Mouse (Mus musculus) induced T-regulatory cell, adult 2 months (primary cell): ENCODE results near the gene Slc1a7.

ENCODE experiments used
- DNase-seq: peaks from one replicate; pipeline ENCODE4 v3.0.0-alpha.2; 2012; ENCODE audit warnings: low read depth

Gene Slc1a7

DNA sequence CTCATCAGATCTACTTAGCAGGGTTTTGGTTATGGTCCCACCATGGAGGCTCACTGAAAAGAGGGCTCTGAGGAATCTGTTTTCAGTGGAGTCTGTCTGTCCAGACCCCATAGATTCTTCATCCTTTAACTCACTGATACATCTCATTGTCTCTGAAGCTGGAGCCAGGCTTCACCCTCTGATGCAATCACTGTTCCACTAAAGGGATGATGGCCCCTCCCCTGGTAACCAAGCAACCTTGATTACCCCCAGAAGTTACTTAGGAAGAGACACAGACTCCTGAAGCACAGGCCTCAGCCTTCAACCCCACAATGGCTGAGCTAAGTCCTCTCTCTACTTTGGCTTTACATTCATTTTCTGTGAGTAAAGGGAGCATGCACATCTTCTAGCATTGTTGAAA lies 1.6 kb downstream of the Slc1a7 start:
- no peak for DNase-seq

DNA sequence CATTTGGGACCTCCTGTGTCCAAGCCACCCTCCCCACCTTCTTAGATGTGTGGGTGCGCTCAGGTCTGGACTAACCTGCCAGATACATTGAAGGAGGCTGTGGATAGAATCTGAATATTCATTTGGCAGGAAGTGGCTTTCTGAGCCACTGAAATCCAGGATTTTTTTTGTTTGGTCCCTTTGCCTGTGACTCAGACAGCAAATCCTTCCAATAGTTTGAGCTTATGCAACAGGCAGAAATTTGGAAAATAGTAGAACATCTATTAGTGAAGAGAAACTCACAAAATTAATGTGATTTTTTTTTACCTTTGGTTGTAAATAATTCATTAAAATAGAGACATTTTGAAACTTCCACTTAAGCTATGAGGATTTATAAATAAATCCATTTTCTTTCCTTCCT lies 3.0 kb downstream of the Slc1a7 start:
- no peak for DNase-seq

DNA sequence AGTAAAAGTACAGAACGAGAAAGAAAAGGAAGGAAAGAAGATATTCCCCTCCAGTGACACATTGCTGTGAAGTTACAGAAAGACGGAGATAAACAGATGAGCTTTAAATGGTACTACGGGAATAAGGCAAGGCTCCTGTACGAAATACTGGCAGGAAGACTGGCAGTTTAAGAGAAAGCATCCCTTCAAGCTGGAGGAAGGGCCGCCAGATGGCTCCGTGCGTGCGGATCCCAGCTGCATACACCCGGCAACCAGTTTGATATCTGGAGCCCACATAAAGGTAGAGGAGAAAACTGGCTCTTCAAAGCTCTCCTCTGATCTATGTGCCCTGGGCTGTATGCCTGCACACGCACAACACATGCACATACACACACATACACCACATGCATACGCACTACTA lies 6.4 kb downstream of the Slc1a7 start:
- no peak for DNase-seq

DNA sequence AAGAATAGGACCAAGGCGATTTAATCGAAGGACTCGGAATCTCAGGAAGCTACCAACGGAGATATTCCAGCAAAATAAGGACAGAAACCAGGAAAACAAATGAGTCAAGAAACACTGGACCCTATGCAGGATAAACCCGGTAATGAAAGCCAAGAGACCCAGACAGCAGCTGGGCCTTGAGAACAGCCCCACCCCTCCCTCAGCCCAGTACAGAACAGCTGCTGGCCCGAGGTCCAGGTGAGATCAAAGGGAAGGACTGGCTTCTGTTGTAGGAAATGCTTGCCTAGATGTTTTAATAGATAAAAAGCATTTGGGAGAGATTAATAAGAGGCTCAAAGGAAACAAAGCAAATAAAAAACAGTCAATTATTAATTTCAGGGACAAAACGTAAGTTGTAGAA lies 6.9 kb downstream of the Slc1a7 start:
- DNase-seq = no peak

DNA sequence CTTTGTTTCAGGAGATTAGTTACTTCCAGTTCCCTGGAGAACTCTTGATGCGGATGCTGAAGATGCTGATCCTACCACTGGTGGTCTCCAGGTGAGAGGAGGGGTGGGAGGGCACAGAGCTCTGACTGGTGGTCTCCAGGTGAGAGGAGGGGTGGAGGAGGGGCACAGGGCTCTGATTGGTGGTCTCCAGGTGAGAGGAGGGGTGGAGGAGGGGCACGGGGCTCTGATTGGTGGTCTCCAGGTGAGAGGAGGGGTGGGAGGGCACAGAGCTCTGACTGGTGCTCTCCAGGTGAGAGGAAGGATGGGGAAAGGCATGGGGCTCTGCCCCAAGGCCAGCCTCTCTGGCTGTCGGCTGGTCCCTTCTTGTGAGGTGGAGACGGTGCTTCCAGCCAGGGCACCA lies 9.5 kb downstream of the Slc1a7 start:
- DNase-seq = no peak

DNA sequence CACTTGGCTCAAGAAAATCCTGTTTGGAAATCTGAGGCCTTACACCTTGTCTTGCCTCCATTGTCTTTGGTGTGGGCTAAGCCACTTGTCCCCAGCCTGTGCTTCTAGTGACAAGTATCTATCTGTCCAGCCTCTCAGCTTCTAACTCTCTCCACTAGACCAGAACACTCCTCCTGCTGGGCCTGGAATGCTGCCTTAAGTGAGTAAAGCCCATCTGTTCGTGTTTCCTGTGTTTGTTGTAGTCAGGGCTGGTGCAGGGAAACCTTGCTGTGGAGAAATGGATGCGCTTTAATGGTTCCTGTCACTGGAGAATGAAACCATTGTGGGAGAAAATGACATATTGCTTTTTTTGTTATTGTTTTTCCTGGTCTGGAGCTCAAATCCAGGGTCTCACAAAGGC lies 11.4 kb downstream of the Slc1a7 start:
- DNase-seq = no peak

DNA sequence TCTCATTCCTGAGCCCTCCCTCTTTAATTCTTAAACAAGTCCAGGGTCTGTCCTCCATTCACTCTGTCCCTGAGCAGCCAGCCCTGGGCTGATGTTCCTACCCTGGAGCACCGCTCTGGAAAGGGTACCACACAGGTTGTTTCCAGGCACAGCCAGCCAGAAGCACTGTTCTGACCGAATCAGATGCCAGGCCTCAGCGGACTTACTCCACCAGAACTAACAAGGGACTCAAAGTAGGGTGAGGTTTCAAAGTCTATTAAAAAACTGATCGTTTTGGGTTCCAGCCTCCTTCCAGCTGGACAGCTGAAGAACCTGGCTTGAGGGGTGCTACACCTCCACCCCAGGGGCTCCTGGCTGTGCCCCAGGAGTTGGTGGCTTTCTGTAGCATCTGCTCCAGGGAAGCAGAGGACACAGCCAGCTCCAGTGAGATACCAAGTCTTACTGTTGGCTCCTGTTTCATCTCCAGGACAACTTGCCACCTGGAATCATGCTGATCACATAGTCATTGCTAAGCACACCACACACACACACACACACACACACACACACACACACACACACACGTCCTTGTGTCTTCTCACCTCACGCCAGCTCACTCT lies 12.0 kb downstream of the Slc1a7 start:
- no peak for DNase-seq

DNA sequence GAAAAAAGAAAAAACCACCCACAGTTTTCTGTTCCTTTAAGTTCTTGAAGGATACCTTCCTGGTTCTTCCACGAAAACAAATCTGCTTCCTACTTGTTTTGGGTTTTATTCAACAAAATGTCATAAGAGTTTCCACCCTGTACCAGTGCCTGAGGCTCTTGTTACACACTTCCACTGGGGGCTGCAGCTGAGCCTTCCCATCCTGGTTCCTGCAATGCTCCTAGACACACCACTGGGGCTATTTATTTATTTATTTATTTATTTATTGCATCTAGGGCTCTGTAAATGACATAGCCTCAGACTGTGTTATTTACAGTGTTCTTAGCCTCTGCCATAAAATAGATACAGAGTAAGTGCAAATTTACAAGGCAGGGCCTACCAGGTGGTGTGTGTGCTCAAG lies 15.6 kb downstream of the Slc1a7 start:
- no peak for DNase-seq

DNA sequence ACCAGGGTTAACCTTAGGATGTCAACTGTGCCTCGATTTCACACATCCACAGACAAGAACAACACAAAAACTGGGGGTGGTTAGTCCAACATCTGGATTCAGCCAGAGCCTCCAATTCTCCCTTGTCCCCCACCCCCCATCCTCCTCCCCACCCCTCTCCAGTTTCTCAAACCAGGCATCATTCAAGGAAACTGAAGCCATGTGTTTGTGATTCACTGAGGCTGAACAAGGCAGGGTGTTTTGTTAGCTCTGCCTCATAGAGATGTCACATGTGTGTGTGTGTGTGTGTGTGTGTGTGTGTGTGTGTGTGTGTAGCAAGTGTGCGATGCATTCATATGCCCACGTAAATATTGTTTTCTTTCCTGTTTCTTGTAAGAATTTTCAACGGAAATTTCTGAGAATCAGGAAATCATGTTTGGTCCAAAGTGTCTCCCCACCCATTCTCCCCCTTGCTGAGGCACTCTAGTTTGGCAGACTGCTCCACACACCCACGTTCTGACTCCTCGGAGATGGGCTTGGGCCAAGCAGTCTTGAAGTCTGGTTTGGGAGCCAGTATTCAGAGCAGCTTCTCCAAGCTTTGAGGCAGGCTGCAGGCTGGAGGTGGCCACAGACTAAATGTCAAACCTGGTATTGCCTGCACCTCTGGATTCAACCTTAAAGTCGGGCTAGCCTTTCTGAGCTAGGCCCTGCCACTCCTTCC lies 16.3 kb downstream of the Slc1a7 start:
- no peak for DNase-seq

DNA sequence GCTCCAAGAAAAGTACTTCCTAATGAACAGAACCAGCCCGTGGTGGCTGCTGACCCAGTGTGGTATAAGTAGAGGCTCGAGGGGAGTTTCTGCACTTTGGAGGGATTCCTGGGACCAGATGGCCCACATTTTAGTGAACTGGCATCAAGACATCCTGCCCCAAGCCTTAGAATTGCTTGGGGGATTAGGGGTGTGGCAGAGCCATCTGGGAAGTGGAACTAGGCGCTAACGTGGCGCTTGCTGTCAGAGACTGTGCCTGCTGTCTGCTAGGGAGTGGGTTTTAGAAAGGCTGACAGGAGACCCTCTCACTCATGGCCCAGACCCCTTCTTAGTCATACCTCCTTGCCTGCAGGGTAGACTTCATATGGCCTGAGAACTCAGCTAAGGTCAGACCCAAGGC lies 17.7 kb downstream of the Slc1a7 start:
- DNase-seq = no peak

DNA sequence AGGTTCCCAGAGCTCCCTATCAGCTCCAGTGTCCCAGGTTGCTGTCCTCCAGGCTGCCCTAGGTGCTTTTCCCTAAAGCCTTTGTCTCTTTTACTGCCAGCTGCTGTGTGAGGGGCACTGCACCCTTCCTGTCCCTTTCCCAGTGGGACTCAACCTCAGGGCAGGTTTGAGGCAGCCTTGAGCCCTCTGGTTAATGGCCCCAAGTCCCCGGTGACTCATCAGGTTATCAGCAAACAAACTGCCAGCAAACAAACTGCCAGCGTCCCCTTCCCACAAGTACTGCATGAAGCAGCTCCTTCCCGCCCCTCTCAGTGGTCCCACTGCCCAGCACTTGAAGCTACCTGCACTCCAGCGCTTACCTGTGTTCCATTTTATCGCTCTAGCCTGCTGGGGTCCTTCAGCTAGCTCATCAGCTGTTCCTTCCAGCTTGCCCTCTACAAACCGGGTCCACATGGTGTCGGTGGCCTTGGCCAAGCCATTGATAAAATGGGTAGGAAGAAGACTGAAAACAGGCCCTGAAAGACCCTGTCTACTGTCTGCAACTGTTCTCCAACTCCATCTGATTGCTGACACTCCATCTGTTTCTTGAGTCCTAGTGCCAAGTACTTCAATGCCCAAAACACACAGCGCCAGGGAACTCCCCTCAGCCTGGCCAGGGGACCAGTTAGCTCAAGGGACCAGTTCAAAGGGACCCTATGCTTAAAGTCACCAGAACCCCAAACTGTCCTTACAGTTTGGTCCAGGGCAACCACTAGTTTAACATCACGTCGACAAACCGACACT lies 18.4 kb downstream of the Slc1a7 start:
- no peak for DNase-seq

DNA sequence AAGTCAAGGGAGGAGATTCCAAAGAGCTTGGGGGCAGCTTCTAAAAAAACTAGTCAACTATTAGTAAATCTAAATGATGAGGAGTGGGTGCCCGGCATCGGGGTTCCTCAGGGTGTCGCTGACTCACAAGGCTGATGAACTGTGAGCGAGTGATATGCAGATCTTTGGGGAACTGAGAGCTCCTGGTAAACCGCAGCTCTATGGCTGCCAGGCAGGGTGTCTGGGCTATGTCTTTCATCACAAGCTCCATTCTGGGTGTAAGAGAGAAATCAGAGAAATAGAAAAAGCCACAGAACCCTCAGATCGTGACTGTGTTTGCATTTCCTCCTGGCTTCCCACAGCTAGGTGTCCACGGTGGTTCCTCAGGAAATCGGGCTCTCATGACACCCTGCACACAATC lies 20.8 kb downstream of the Slc1a7 start:
- no peak for DNase-seq

DNA sequence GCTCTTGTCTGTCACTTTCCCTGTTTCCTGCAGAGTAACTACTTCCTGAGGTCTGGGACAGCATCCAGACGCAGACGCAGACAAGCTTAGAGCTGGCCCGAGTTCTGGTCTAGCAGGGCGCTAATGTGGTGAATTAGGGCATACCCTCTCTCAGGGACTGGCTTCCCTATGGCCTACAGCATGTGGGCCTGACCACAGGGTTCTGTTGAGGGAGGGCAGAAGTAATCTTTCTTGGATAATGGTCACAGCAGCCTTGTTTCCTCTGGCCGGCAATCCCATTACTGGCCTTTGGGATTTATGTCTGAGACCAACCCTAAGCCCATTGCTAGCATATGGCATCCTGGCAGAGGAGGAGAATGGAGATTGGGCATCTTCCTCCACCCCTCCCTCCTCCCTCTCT lies 22.7 kb downstream of the Slc1a7 start:
- no peak for DNase-seq

DNA sequence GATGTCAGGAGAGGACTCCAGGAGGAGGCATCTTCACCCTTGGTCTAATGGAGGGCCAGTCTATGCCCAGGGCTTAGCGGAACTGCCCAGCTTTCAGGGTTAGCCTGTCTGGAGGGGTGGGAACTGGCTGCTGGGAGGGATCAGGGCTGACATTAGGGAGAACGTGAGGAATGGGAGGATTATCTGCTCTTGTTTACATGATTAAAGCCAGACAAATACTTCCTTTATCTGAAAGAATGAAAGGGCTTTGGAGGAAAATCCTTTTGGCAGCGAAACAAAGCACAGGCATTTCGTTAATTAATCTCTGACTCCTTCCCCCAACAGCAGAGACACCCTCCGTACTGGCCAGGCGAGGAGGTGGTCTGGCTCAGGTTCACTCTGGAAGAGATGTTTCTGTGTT lies 23.7 kb downstream of the Slc1a7 start:
- DNase-seq = no peak

DNA sequence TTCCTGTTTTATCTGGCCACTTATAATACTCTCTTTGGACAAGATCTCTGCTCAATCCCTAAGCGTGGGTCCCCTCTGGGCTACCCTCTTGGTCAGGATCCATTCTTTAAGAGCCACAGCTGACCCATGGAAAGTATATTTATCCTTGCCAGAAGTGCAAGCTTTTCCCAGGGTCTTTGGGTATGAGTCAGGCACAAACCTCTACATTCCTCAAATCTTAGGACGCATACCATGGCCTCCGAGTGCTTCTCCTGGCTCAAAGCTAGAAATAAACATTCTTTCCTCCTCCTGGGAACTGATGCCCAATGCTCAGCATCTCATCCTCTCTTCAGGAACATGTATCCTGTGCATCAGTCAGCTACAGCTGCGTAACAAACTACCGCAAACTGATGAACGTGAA lies 26.9 kb downstream of the Slc1a7 start:
- no peak for DNase-seq

DNA sequence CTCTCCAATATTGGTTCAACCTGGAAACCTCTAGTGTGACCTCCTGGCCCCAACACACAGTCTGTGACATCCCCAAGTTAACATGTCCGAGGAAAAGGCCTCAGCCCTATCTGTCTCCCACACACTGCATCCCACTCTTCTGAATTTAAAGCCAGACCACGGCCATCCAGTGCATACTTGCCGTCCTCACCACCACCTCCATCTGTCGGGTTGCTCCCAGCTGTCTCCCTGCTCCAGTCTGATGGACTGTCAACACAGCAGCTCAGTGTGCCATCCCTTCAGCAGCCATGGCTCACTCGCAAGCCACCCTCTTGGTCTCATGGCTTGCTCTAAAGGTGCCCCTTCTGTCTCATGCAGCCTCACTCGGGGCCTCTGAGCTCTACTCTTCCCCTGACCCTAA lies 27.6 kb downstream of the Slc1a7 start:
- no peak for DNase-seq

DNA sequence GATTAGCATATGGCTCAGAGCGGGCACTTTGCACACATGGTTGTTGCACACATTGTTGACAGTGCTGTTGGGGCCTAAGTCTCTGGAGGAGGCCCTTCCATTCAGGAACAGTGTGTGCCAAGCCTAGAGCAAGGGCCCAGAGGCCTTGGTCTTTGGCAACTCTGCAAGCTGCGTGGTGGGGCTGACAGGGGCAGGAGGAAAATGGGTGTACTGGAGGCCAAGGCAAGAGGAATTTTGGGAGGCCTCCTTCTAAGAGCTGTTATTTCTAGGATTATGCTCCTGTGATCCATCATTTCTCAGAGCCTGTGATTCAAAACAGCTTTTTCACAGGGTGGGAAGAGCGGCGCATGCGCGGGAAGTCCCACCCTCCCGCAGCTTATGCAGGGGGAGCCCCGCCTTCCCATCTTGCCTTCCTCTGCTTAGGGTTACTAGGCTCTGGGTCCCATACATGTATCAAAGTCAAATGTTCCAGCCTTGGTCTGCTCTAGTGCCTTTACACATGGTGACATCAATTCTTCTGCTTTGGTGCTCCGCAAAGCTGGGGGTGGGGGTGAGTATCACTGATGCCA lies 28.4 kb downstream of the Slc1a7 start:
- DNase-seq = no peak

DNA sequence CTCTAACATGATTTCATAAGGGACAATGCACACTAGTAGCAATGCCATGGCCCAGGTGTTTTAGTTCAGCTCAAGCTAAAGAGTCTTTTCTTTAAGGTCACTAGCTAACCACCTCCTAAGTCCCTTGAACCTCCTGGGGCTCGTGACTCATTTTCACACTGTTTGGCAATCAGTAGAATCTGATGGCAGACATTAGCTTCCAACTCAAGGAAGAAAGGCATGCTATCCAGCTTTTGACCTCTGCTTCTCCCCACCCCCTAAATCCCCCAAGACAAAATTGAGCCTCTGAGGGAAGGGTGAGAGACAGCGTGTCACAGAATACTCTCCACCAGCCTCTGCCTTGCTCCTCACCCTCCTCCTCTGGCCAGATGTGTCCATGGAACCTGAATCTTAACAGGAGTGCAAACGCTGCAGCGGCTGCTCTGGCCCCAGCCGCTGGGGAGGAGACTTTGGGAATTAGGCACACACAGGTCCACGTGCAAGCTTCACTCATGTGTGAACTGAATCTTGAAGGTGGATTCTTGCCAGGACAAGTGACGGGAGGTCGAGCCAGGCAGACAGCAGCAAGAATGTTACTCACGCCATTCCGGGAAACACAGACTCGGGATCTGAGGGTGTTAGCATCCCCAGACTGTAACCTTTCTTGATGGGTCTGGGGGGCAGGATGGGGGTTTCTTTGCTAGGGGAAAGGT lies 30.7 kb downstream of the Slc1a7 start:
- DNase-seq = no peak

DNA sequence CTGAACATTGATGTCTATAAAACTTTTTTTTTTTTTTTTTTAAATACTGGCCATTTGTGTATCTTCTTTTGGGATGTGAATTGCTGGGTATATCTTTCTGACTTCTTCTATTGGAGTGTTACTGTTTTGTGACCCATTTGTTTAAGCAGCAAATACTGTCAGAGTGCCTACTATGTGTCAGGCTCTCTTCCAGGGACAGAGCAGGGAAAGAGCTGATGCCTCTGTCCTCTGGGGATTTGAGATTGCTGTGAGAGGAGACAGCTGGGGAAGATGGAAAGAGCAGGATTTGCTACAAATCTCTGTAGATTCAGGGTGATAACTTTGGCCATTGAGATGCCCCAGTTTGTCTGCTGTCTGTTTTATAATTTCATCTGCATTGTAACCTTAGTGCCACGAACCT lies 31.2 kb downstream of the Slc1a7 start:
- DNase-seq = no peak

DNA sequence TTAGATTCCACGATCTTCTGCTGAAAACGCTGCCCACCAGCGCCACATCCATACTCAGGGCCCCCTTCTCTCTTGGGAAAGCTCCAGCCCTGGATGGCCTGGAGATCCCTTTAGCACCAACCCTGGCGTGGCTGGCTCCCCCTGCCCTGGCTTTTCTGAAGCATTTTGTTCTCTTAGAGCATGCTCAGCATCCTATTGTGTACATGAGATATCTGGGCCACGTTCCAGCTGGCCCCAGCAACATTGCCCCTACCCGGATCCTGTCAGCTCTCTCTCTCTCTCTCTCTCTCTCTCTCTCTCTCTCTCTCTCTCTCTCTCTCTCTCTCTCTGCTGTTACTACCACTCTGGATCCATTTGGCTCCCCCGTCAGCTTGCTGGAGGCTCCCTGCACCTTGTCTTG lies 37.2 kb downstream of the Slc1a7 start:
- DNase-seq = no peak

DNA sequence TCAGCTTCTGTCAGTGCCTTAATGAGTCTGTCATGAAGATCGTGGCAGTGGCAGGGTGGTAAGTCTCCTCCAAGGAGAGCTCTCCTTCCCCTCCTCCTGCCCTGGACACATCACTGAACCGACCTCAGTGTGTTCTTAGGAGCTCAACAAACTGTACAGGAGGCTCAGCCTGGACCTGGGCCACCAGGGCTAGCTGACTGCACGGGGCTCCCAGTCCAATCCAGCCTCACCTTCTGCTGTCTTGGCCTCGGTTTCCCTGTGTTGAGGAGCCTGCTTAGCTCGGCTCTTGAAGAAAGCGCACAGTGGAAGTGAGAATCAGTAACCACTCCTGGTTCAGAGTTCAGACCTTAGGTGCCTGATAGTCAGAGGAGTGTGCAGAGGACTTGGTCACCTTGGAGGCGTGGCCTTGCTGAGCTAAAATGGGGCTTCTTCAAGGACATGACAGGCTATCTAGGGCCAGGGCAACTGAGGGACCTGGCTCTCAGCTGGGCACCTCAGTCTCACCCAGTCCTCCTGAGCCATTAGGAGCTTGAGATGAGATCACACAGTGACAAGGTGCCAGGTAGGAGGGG lies 39.5 kb downstream of the Slc1a7 start:
- DNase-seq = no peak

DNA sequence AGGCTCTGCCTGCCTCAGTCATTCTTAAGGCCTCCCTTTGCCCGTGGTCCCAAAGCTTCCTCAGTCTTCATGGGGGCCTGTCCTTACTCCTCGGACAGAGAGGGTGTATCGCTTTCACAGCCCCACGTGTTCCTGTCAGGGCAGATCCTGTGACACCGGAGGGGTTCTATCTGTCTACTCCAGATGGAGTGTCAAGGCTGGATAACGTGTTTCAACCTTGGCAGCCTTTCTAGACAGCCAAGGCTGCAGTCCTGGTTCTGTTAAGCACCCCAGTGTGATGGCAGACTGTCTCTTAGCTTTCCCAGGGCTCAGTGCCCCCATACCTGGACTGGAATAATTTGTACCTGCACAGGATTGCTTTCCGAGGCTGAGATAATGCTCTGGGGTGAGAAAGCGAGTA lies 40.4 kb downstream of the Slc1a7 start:
- DNase-seq = no peak
